Mouse (Mus musculus) bone marrow, adult 2 months (tissue): Measurements from ENCODE around the gene Slamf9.

ENCODE experiments used
- CTCF ChIP-seq: fragments of 200-500 bp; IDR thresholded peaks from 2 replicates; pipeline ENCODE4 v1.5.1; 2011; ENCODE audit warnings: low read length, control low read depth; ENCODE audit not compliant: control insufficient read depth, insufficient read depth
- POLR2A ChIP-seq: fragments of 200-500 bp; IDR thresholded peaks from 2 replicates; pipeline ENCODE4 v1.6.1; 2011; ENCODE audit warnings: low read depth, mild to moderate bottlenecking, control low read depth, low read length, borderline replicate concordance; ENCODE audit not compliant: control insufficient read depth

DNA sequence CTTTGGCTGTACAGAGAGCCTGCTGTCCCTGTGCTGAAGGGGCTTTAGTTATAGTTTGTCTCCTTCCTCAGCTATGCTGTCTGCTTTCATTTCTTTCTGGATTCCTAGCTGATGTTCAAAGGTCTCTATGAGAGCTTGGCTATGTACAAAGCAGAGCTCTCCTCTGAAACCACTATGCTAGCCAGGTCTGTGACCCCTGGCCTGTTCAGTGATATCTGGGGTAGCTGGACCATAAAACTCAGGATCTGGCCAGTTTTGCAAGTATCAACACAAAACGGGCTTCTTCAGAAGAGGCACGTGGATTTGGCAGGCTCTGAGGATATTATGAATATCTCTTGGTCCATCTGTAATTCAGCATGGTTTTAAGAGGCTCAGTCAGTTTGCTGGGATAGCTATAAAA, 22.2 kb upstream of the Slamf9 start:
- TF ChIP-seq CTCF (no peak), POLR2A (no peak)
